Mouse (Mus musculus) left cerebral cortex, adult 9 months (tissue): ENCODE results near the gene Krt80.
A peak's percentile ranks its signal among the peaks of the same experiment; 100 is the strongest.

Experiments used
- DNase-seq, 2 experiments: peaks; one replicate each; pipeline ENCODE4 v3.0.0; 2022; ENCODE audit warnings: low spot score in 2 of 2

Gene Krt80

DNA sequence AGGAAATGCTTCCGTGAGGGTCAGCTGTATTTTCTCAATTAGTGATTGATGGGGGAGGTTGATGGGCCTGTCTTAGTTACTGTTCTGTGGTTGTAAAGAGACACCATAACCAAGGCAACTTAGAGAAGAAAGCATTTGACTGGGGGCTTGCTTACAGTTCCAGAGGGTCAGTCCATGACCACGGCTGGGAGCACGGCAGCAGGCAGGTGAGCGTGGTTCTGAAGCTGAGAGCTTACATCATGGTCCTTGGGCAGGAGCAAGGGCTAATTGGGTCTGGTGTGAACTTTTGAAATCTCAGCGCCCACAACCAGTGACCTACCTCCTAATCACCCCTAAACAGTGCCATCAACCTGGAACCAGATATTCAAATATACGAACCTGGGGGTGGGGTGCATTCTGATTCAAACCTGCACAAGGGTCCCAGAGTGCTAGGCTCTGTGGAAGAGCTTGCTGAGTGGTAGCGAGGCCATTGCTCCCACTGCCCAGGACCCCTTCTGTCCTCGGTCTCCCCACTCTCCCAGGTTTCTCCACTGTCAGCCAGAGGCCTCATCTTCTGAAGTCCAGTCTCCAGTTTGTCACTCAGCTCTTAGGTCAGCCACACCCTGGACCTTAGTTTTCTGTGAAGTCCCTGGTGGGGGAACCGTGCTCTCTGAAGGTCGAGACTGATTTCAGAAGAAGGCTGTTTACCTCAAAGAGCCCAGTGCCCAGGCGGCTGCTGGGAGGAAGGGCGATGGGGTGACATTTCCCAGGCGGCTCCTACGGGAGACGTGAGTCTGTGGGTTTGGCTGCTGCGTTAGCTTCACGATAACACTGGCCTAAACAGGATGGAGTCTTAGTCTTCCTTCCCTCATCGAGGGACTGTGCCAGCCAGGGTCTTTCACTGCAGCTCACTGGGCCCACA lies 52.8 kb downstream of the Krt80 start:
- no peak for DNase-seq

DNA sequence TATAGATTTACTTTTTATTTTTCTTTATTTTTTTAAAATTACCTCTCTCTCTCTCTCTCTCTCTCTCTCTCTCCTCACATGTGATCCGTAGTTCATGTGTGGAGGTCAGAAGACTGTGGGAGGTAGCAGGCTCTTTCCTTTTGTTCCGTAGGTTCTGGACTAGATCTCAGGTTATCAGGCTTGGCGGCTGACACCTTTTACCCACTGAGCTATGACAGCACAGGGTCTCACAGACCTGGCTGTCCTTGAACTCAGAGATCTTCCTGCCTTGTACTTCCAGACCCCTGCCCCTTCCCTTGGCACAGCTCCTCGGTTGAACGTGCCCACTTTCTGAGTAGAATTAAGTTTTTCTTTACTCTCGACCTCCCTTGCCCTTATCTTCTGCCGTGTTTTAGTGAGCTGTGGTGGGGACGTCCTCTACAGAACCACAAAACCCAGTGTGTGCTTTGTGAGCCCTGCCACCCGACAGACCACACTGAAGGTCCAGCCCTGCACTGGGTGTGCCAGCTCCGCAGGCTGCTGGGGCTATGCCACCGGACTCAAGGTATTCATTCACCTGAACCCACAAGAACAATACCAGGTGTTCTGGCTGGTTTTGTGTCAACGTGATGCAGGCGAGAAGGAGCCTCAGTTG lies 53.6 kb downstream of the Krt80 start:
- DNase-seq = no peak

DNA sequence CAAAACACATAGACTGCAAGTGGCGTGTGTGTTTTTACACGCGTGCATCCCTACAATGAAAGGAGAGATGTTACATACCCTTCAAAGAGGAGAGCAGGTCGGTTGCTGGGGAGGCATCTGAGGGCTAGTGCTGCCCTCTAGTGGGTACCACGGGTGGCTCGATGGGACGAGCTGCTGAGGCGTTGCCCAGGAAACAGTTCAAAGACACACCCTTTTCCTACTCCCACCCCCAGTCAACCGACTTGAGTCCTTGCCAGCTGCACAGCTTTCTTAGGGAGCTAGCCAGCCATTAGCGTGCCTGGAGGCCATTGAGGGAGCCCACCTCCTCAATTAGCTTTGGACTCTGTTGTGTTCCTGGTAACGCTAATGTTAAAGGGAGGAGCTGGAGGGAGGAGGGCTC lies 54.1 kb downstream of the Krt80 start:
- DNase-seq = peak; percentile 83 to 95

DNA sequence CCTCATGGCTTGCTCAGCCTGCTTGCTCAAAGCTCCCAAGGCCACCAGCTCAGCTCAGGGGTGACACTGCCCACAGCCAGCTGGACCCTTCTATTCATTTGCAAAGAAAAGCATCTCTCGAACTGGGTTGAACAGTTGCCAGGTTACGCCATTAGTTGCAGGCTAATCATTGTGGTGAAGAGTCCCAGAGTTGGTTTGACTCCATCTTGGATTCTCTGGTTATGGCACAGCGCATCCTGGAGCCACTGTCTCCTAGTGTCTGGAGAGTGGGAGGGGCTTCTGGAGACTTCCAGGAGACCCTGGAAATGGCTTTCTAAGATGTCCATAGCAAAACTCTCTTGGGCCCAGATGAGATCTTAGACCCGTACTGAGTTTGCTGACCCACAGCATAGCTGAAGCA lies 54.6 kb downstream of the Krt80 start:
- DNase-seq = no peak

DNA sequence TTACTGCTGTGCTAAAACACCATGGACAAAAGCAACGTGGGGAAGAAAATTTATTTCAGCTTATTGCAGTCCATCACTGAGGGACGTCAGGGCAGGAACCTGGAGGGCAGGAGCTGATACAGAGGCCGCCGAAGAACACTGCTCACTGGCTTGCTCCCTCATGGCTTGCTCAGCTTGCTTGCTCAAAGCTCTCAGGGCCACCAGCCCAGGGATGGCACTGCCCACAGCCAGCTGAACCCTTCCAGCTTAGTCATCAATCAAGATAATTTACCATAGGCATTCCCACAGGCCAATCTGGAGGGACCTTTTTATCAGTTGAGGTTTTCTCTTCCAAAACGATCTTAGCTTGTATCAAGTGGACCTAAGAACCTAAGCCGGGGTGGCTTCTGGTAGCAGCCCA lies 58.0 kb downstream of the Krt80 start:
- DNase-seq = no peak

DNA sequence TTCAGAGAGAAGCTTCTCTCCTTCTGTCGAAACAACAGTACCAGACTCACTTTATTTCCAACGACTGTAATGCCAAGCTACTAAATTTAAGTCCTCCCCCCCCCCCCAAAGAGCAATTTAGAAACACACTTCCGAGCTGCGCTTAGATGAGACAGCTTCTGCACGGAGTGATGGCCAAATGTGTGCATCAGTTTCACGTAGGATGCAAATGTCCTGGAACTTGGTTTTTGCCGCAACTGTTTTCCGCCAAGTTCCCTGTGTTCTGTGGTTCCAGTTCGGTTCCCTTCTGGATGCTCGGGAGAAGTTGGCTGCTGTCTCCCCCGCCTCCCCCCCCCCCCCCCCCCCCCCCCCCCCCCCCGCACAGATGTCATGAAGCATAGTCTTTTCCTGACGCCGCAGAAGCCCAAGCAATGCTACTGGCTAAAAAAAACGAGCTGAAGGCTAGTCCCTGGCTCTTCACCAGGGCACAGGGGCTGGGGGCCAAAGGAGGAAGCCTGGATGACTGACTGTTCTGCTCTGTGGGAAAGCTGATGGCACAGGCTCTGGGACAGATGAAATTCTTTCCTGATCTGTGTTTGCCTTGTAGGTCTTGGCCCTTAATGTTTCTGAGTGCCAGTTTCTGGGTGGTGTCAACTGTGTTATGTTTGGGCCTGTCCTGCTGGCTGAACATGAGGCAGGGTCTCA lies 58.7 kb downstream of the Krt80 start:
- DNase-seq = peak in 1 of 2 experiments; percentile 57

DNA sequence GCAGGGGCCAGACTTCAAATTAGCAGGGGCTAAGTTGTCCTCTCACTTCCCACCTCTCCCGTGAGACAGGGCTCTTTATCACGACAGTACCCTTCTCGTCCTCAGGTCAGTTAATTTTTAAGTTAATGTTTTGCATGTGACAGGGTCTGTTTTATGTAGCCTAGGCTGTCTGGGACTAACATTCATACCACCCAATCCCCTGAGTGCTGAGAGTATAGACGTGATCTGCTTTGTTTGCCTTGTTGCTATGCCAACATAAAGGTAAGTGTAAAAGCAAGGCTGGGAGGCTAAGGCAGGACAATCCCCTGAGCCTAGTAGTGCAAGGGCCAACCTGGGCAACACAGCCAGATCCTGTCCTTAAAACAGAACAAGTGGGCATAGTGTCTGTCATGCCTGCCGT lies 60.5 kb downstream of the Krt80 start:
- DNase-seq = no peak

DNA sequence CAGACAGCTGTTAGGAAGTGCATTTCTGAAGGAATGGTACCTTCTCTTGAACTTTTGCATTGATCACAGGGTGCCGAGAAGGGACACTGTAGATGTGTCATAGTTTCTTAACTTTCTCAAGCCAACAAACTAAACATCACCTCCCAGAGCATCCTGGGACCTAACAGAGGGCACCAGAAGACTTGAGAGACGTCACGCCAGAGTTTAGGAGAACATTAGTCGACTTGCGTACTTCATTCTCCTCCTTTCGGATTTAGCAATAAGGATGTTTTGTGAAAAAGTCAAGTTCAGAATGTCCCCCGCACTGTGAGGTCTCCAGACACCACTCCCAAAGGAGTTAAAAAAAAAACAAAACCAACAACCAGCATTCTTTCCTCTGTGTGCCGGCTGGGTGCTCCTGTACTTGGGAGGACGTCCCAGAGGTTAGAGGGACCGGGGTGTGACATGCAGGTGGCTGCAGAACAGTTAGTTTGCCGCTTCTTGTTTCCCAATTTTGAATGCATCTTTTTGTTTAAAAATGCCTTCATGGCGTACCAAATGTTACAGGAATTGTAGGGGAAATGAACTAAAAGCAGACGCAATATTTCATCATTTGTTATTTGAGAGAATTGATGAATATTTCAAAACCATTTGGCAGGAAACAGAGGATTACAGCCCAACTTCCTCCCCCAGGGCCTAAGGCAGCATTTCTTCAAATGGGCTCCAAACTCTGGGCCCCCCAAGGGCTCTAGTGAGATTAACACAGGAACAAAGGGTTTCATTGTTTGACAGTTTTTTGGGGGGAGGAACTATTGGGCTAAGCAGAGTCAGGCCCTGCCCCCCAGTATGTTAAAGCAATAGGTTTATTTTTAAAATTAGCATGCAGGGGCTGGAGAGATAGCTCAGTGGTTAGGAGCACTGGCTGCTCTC lies 61.3 kb downstream of the Krt80 start:
- DNase-seq = no peak

DNA sequence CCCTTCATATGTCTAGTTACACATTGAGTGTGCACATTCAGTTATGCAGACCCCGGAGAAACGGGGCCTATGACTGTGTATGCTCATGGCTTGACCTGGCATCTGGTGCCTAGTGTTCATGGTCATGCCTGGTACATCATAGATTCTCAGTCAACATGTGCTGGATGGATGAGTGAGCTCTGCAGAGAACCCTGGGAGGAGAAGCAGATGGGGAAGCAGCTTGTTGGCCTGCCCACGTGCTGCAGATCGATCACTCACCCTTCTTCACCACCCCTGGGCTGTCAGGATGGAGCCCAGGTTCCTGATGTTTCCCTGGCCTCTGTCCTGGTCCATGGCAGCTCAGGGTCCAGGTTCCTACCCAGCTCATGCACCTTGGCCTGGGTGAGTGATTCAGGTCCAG lies 63.5 kb downstream of the Krt80 start:
- DNase-seq = peak in 1 of 2 experiments; percentile 43

DNA sequence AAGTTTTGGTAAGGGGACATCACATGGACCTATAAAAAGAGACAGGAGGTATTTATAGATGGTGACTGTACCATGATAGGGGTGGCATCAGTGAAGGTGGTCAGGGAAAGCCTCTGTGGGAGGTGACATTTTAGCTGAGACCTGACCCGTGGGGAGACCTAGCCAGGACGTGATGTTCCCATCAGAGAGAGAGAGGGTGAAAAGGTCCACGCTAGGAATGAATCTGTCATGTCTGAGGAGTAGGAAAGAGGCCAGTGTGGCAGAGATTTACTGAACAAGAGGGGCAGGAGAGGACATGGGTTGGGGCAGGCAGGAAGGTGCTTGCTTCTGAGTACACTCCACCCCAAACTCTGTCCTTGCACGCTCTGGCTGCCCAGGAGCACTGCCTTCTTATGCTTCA lies 66.1 kb downstream of the Krt80 start:
- DNase-seq = no peak

DNA sequence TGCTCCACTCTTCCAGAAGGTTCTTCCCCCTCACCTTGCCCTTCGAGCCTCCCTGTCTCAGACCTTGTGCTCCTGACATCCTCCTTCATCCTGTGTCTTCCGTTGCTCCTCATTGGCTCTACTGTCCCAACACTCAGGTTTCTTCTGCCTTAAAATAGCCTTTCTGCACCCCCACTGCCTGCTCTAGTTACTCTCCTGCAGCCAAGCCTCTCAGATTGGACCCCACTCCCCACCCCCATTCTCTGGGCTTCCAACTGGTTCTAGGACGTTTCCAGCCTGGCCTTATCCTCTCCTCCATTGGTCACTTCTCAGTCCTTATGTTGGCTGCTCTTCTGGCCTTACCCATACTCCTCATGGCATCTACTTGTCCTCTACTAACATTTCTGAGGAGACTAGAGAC lies 67.8 kb downstream of the Krt80 start:
- no peak for DNase-seq

DNA sequence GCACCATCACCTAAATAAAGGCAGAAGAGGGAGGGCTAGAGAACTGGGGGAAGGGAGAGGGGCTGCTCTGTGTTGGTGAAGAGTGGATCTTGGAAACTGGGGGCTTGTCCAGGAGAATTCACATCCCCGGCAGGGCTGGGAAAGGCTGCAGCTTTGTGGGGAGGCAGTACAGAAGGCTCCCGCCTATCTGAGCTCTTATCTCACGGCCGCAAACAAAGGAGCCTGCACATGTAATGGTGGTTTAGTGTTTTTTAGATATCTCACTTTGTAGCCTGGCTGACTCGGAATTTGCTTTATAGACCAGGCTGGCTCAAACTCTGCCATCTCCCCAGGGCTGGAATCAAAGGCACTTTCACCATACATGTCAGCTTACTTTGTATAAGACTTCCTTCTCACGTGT lies 69.8 kb downstream of the Krt80 start:
- DNase-seq = no peak

DNA sequence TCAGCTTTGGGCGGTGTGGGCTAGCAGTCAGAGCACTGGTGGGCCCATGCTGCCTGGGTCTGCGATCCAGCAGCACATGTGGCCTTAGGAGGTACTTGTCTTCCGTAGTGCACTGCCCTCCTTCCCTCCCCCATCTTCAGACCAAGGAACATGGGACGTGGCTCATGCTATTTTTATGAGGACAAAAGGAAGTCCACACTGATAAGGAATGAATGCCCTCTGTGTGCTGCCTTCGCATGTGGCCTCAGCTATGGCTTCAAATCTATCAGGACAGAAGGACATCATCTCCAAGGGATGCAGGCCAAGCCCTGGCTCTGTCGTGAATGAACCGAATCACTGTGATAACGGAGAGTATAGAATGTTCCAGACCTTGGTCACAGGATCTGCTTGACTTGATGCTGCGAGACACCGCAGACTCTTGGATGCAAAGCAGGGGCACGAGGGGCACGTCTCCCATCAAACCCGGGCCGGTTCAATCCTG lies 70.4 kb downstream of the Krt80 start:
- no peak for DNase-seq

DNA sequence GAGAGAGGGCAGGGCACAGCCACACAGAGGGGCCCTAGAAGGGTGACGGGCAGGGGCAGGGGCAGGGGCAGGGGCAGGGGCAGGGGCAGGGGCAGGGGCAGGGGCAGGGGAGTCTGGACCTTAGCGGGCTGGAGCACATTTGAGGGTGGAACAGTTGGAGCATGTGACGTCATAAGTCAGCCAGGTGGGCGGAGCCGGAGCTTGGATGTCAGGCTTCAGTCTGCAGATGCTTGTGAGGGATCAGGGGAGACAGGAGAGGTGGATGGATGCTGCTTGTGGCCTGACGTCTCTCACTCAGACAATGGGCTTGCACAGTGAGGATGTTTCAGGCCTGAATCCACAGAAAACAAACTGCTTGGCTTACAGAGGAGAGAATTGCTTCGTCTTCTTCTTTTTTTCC lies 71.4 kb downstream of the Krt80 start:
- no peak for DNase-seq

DNA sequence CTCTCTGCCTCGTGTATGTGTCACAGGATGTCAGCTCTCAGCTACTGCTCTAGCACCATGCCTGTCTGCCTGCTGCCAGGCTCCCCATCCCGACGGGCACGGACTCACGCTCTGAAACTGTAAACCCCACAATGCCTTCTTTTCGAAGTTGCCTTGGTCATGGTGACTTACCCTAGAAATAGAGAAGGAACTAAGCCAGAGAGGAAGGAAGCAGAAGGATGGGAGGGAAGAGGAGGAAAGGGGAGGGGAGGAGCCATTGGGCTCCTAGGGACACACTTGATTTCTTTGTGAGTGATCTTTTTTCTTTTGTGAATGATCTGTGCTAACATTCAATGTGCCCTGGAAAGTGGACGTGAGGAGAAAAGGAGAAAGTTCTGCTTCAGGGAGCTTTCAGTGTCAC lies 72.0 kb downstream of the Krt80 start:
- DNase-seq = no peak
